ENCODE assay signal across 8 mouse cellular contexts in genomic region chr11:51650691-51651515, GRCm38 (mm10). TPM values are rescaled to one million over a fixed set of nuclear protein-coding genes. Genes with fewer than 3 reads are reported as not detected.
DNase-seq lines count a peak whose midpoint lies in the region; ATAC-seq and TF ChIP-seq lines count a peak whose summit lies in the region.

Gene N4bp3, minus strand, starts transcription at chr11:51650842.
Gene D930048N14Rik, plus strand, starts transcription at chr11:51650954.

- peak within 1 kb of the TSS; percentile 68 for H3K4me3 ChIP-seq in embryonic facial prominence, embryonic 14.5 days (ENCODE audit: low read depth, low read length)
- H3K4me3 ChIP-seq in heart, postnatal 0 days (ENCODE audit: low read depth, low read length): peak within 1 kb of the TSS; percentile 71
- H3K4me3 ChIP-seq in stomach, embryonic 14.5 days (ENCODE audit: low read depth, low read length): peak within 1 kb of the TSS; percentile 67

- TF ChIP-seq EP300 in heart, postnatal 0 days (IDR thresholded peaks at IDR 0.05; ENCODE audit: low read depth): no peak

- WGBS in embryonic facial prominence, embryonic 14.5 days: 2% methylated on average over 35 of the region's 70 CpGs
- WGBS in heart, postnatal 0 days: 1% methylated on average over 63 of the region's 70 CpGs
- 1% methylated on average over 42 of the region's 70 CpGs for WGBS in stomach, embryonic 14.5 days

- peak; percentile 85 to 86 for DNase-seq in adrenal gland, adult 18-20 months (ENCODE audit: low spot score in 2 of 2)
- DNase-seq in embryonic facial prominence, embryonic 14.5 days (ENCODE audit: low spot score): peak; percentile 71
- DNase-seq in heart, postnatal 0 days (ENCODE audit: low spot score): peak; percentile 39
- peak; percentile 80 to 91 for DNase-seq in kidney, postnatal 36 days
- DNase-seq in layer of hippocampus, postnatal 14 days (ENCODE audit: low spot score in 2 of 2): no peak

- no peak for TF ChIP-seq CTCF in heart, postnatal 0 days (IDR thresholded peaks at IDR 0.05; ENCODE audit: low read depth)

- 0 out of 2 replicates have a peak, but pooled peaks cover under 1% of the 10 kb centered on the region for H3K36me3 ChIP-seq in embryonic facial prominence, embryonic 14.5 days (ENCODE audit: control insufficient read depth, insufficient read depth, low read length)
- H3K36me3 ChIP-seq in heart, postnatal 0 days (replicated peaks; ENCODE audit: control insufficient read depth, insufficient read depth, low read length): no peaks in the 10 kb centered on the region
- H3K36me3 ChIP-seq in stomach, embryonic 14.5 days (ENCODE audit: control insufficient read depth, insufficient read depth, low read length): no peaks in the 10 kb centered on the region

- H3K27me3 ChIP-seq in embryonic facial prominence, embryonic 14.5 days (replicated peaks; ENCODE audit: control insufficient read depth, insufficient read depth, low read length): no peaks in the 10 kb centered on the region
- H3K27me3 ChIP-seq in heart, postnatal 0 days (ENCODE audit: control insufficient read depth, insufficient read depth, low read length): no peaks in the 10 kb centered on the region
- H3K27me3 ChIP-seq in stomach, embryonic 14.5 days (ENCODE audit: control insufficient read depth, insufficient read depth, low read length): no peaks in the 10 kb centered on the region

- H3K4me1 ChIP-seq in embryonic facial prominence, embryonic 14.5 days (ENCODE audit: control insufficient read depth, insufficient read depth, low read length): peaks cover 19% of the 10 kb centered on the region; the same call in 1 of the 2 replicates
- H3K4me1 ChIP-seq in heart, postnatal 0 days (ENCODE audit: control insufficient read depth, insufficient read depth): peaks cover 24% of the 10 kb centered on the region
- peaks cover 14% of the 10 kb centered on the region for H3K4me1 ChIP-seq in stomach, embryonic 14.5 days (ENCODE audit: control insufficient read depth, insufficient read depth, low read length)

- peak within 1 kb of the TSS; percentile 79 for H3K9ac ChIP-seq in embryonic facial prominence, embryonic 14.5 days (ENCODE audit: low read depth, low read length)
- H3K9ac ChIP-seq in heart, postnatal 0 days (replicated peaks; ENCODE audit: low read depth, low read length): peak within 1 kb of the TSS; percentile 79
- peak within 1 kb of the TSS; percentile 55 for H3K9ac ChIP-seq in stomach, embryonic 14.5 days (replicated peaks; ENCODE audit: low read depth, low read length)

- H3K9me3 ChIP-seq in embryonic facial prominence, embryonic 14.5 days (ENCODE audit: control insufficient read depth, low read length): no peaks in the 10 kb centered on the region
- H3K9me3 ChIP-seq in heart, postnatal 0 days (replicated peaks; ENCODE audit: control insufficient read depth, low read length): no peaks in the 10 kb centered on the region
- no peaks in the 10 kb centered on the region for H3K9me3 ChIP-seq in stomach, embryonic 14.5 days (ENCODE audit: control insufficient read depth, low read depth, low read length)

- H3K4me2 ChIP-seq in embryonic facial prominence, embryonic 14.5 days (ENCODE audit: low read depth, low read length): peak within 1 kb of the TSS; percentile 95
- H3K4me2 ChIP-seq in heart, postnatal 0 days (ENCODE audit: low read depth, low read length): peak within 1 kb of the TSS; percentile 88
- H3K4me2 ChIP-seq in stomach, embryonic 14.5 days (replicated peaks; ENCODE audit: low read depth, low read length): peak within 1 kb of the TSS; percentile 98

- ATAC-seq in CD4-positive, CD25-positive, alpha-beta regulatory T cell, adult 4 months: peak; percentile 89
- peak; percentile 75 for ATAC-seq in embryonic facial prominence, embryonic 14.5 days (ENCODE audit: low read depth)
- ATAC-seq in heart, postnatal 0 days (ENCODE audit: insufficient read depth, low read depth): peak; percentile 62
- ATAC-seq in megakaryocyte-erythroid progenitor cell, adult 5-6 weeks (replicated peaks; ENCODE audit: low FRiP score, low TSS enrichment, poor library complexity, severe bottlenecking): peak; percentile 18; the same call in 1 of the 2 replicates
- peak; percentile 72 for ATAC-seq in stomach, embryonic 14.5 days (ENCODE audit: insufficient number of reproducible peaks, insufficient read depth, low FRiP score, low read depth)

- peak within 1 kb of the TSS; percentile 30 for H3K27ac ChIP-seq in embryonic facial prominence, embryonic 14.5 days (replicated peaks; ENCODE audit: low read depth, low read length)
- H3K27ac ChIP-seq in heart, postnatal 0 days (ENCODE audit: low read depth): peak within 1 kb of the TSS; percentile 90
- H3K27ac ChIP-seq in stomach, embryonic 14.5 days (ENCODE audit: low read length): peak within 1 kb of the TSS; percentile 66

RNA-seq across cellular contexts. Expression of gene N4bp3, which starts in this region (rescaled TPM):
- 1 to 10 TPM; 1.2 to 2.5 TPM for polyA plus RNA-seq in CD4-positive, CD25-positive, alpha-beta regulatory T cell, adult 4 months (2017; shearing (Covaris generic))
- total RNA-seq in adrenal gland, adult 18-20 months (2021): 1 to 10 TPM; 6.3 to 7.7 TPM
- polyA plus RNA-seq in embryonic facial prominence, embryonic 14.5 days (2014; fragmentation: Nextera tagmentation; extraction: Ambion mirVana): 32.1 and 37.8 TPM in 2 replicates
- 31.2 and 34.8 TPM in 2 replicates for total RNA-seq in heart, postnatal 0 days (2014; rRNA removed; ENCODE audit: low replicate concordance)
- polyA plus RNA-seq in heart, postnatal 0 days (2015; fragmentation: Nextera tagmentation; extraction: Ambion mirVana): 18.1 and 20.2 TPM in 2 replicates
- not detected in 2 replicates for total RNA-seq in megakaryocyte-erythroid progenitor cell, adult 5-6 weeks (2014; fragmentation: Nextera tagmentation)
- 0.89 and 1.1 TPM in 2 replicates for total RNA-seq in megakaryocyte-erythroid progenitor cell, adult 5-6 weeks (2017)
- 12.7 and 13.4 TPM in 2 replicates for polyA plus RNA-seq in stomach, embryonic 14.5 days (2014; fragmentation: Nextera tagmentation; extraction: Ambion mirVana)
- total RNA-seq in layer of hippocampus, postnatal 14 days (2021): 10 to 100 TPM; 11.4 to 12.1 TPM

RNA-seq across cellular contexts. Expression of gene D930048N14Rik, which starts in this region (rescaled TPM):
- under 1 TPM in 1 of 2 experiments, not detected in 1; 0.62 TPM for polyA plus RNA-seq in CD4-positive, CD25-positive, alpha-beta regulatory T cell, adult 4 months (2017; shearing (Covaris generic))
- 1 to 10 TPM; 1.3 TPM for total RNA-seq in adrenal gland, adult 18-20 months (2021)
- polyA plus RNA-seq in embryonic facial prominence, embryonic 14.5 days (2014; fragmentation: Nextera tagmentation; extraction: Ambion mirVana): 2.8 and 3.3 TPM in 2 replicates
- total RNA-seq in heart, postnatal 0 days (2014; rRNA removed; ENCODE audit: low replicate concordance): 0.08 and 0.58 TPM in 2 replicates
- 0.74 and 0.78 TPM in 2 replicates for polyA plus RNA-seq in heart, postnatal 0 days (2015; fragmentation: Nextera tagmentation; extraction: Ambion mirVana)
- not detected in 2 replicates for total RNA-seq in megakaryocyte-erythroid progenitor cell, adult 5-6 weeks (2014; fragmentation: Nextera tagmentation)
- total RNA-seq in megakaryocyte-erythroid progenitor cell, adult 5-6 weeks (2017): not detected in 2 replicates
- 5.2 and 6.3 TPM in 2 replicates for polyA plus RNA-seq in stomach, embryonic 14.5 days (2014; fragmentation: Nextera tagmentation; extraction: Ambion mirVana)
- total RNA-seq in layer of hippocampus, postnatal 14 days (2021): 1 to 10 TPM in 1 of 2 experiments, under 1 TPM in 1; 0.88 to 1.3 TPM

Comparison
In these comparisons a context has a peak if more than half of its experiments do, and no peak if none do; other contexts are left out.
1. ATAC-seq: peak in every context shown above with its lines; median percentile 89 in CD4-positive, CD25-positive, alpha-beta regulatory T cell, adult 4 months; 75 in embryonic facial prominence, embryonic 14.5 days; 72 in stomach, embryonic 14.5 days; 62 in heart, postnatal 0 days; 18 in megakaryocyte-erythroid progenitor cell, adult 5-6 weeks.
2. DNase-seq: peak in adrenal gland, adult 18-20 months (2 of 2), embryonic facial prominence, embryonic 14.5 days (single experiment), heart, postnatal 0 days (single experiment) and kidney, postnatal 36 days (2 of 2); none in layer of hippocampus, postnatal 14 days (0 of 2).
3. H3K27ac ChIP-seq: peak in every context shown above with its lines; median percentile 90 in heart, postnatal 0 days; 66 in stomach, embryonic 14.5 days; 30 in embryonic facial prominence, embryonic 14.5 days.
4. Peak in every context shown above with its lines, with median percentiles within 50 percentile points of each other: H3K4me2 ChIP-seq, H3K4me3 ChIP-seq and H3K9ac ChIP-seq.